Mouse (Mus musculus): ENCODE data around the gene Ergic1.

- TF ChIP-seq CTCF (IDR thresholded peaks at IDR 0.05; ENCODE audit: low read depth) (no peak), EP300 (IDR thresholded peaks at IDR 0.05; ENCODE audit: low read depth) (peak; percentile 85)
Observed at GRCm38 (mm10) chr17:26571377-26571776, 10.1 kb downstream of the Ergic1 start.

Data from liver, postnatal 0 days (tissue).